In the genomic region with DNA sequence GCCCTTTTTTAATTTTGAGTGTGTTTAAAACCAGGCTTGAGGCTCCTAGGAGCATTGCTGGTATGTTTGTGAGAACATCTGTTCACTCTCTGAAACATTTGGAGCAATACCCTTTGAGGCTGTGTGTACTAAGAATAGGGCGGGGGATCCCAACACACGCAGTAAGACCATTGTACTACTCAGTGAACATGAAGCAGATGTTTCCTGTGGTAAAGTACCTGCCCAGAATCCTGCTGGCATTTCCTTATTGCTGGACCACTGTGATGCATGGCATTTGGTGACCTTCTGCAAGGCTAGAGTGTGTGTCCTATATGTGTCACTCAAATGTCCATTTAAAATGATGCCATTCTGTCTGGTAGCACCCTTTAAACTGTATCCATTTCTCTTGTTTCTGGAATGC, we compare ENCODE assay signal across 21 mouse cellular contexts.
"Had no signal": no experiment of that assay in that cellular context is flagged by ENCODE, and none has a peak within 500 bp of the region (broad histone marks: within the 10 kb centered on the region; RNA-seq: fewer than 3 reads in every experiment).

No protein-coding gene starts in this region.

- H3K27ac ChIP-seq: kidney, postnatal 0 days; limb, embryonic 12.5 days; limb, embryonic 15.5 days; liver, embryonic 14.5 days; midbrain, embryonic 10.5 days; midbrain, embryonic 13.5 days; neural tube, embryonic 13.5 days; stomach, embryonic 15.5 days had no signal

- H3K36me3 ChIP-seq: limb, embryonic 12.5 days; limb, embryonic 15.5 days; midbrain, embryonic 10.5 days; stomach, embryonic 15.5 days had no signal

- ATAC-seq: inflammation-experienced regulatory T-cells, adult 6 months; intestine, embryonic 16.5 days; liver, postnatal 0 days; midbrain, embryonic 13.5 days; midbrain, embryonic 16.5 days had no signal

- H3K4me1 ChIP-seq: limb, embryonic 12.5 days; limb, embryonic 15.5 days; megakaryocyte, embryonic 14.5 days; midbrain, embryonic 10.5 days; midbrain, embryonic 13.5 days; neural tube, embryonic 13.5 days; stomach, embryonic 15.5 days had no signal

- H3K4me2 ChIP-seq: limb, embryonic 12.5 days; limb, embryonic 15.5 days; liver, embryonic 11.5 days; midbrain, embryonic 13.5 days; neural tube, embryonic 13.5 days; stomach, embryonic 15.5 days had no signal

- DNase-seq: kidney, adult 2 months; left cerebral cortex, postnatal 4 days; liver, postnatal 0 days; retina, postnatal 1 day; right cerebral cortex, postnatal 25 days; spleen, adult 18-20 months; thymus, postnatal 25 days had no signal

- H3K9ac ChIP-seq: limb, embryonic 12.5 days; limb, embryonic 15.5 days; liver, embryonic 14.5 days; liver, postnatal 0 days; midbrain, embryonic 13.5 days; neural tube, embryonic 13.5 days; stomach, embryonic 15.5 days had no signal

- H3K4me3 ChIP-seq: limb, embryonic 12.5 days; limb, embryonic 15.5 days; midbrain, embryonic 10.5 days; midbrain, embryonic 13.5 days; myocyte; neural tube, embryonic 13.5 days; stomach, embryonic 15.5 days had no signal

- H3K9me3 ChIP-seq: limb, embryonic 12.5 days; limb, embryonic 15.5 days; megakaryocyte, embryonic 14.5 days; midbrain, embryonic 10.5 days; midbrain, embryonic 13.5 days; neural tube, embryonic 13.5 days; stomach, embryonic 15.5 days had no signal

- H3K27me3 ChIP-seq: limb, embryonic 12.5 days; limb, embryonic 15.5 days; megakaryocyte, embryonic 14.5 days; midbrain, embryonic 13.5 days; neural tube, embryonic 13.5 days; stomach, embryonic 15.5 days had no signal
